Mouse (Mus musculus) adrenal gland, adult (tissue): ENCODE measurements around the gene Tnxb.
"Not testable (repeated sequence)": the region's sequence is repeated elsewhere in the genome, so short reads cannot be mapped to it uniquely, and the experiment has no call there.

Experiments
- DNase-seq, 2 experiments: peaks; one replicate each; pipeline ENCODE4 v3.0.0; 2022 to 2023; ENCODE audit warnings: low spot score in 1 of 2; ENCODE audit not compliant: inconsistent age in 2 of 2

Gene Tnxb

DNA sequence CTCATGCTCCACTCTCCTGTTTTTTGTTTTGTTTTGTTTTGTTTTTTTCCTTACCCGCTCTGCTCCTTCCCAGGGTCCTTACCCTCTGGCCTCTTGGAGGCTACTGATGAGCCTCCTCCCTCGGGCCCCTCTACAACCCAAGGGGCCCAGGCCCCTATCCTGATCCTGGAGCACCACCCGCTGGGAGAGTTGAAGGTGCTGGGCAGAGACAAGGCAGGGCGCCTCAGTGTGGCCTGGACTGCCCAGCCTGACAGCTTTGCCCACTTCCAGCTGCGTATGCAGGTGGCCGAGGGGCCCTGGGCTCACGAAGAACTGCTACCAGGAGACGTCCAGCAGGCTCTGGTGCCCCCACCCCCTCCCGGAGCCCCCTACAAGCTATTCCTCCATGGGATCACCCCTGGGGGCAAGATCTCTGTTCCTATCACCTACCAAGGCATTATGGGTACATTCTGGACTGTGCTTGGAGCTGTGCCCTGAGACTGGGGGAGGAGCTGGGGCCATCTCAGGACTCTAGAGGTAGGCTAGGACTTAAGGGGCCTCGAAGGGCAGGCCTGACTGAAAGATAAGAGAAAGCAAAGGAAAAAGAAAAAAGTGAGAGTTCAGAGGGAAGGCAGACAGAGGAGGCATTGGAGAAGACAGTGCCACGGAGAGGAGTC is 11.7 kb downstream of the Tnxb start:
- DNase-seq = peak in 1 of 2 experiments; percentile 48

DNA sequence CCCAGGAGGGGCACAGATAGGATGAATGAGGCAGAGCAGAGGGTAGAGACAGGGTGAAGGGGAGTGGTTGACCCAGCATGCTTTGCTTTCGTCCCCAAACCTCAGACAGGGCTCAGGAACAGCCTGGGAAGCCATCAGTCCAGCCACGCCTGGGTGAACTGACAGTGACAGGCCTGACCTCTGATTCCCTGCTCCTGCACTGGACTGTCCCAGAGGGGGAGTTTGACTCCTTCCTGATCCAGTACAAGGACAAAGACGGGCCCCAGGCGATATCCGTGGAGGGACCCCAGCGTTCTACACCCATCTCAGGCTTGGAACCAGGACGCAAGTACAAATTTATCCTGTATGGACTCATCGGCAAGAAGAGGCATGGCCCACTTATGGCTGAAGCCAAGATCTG is 12.8 kb downstream of the Tnxb start:
- DNase-seq = no peak

GRCm38 (mm10) chr17:34683686-34684220 is 13.4 kb downstream of the Tnxb start:
- DNase-seq = no peak

DNA sequence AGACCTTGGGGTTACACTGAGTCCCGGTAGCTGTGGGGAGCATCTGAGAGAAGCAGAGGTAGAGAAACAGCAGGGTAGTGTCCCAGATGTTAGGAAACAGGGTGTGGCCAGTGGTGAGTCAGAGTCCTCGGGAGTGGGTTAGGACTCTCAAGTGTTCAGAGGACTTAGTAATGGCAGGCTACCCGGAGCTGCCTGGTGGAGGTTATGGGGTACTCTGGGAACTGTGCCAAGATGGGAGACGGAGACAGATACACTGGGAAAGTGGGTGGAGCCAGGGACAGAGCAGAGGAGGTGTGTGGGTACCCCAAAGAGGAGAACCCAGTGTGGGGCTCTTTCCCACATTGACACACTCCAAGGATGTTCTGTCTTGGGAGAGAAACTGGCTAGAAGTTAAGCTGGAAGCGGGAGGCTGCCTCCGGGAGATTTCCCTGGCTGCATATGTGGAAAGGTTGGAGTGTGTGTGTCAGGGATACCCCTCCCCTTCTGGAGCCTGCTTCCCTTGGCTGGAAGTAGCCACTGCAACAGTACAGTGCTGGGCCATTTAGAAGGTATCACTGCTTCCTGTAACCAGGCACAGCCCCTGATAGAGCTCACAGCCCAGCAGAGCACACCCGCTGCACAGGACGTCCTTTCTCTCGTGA is 14.0 kb downstream of the Tnxb start:
- peak; percentile 55 to 65 for DNase-seq

DNA sequence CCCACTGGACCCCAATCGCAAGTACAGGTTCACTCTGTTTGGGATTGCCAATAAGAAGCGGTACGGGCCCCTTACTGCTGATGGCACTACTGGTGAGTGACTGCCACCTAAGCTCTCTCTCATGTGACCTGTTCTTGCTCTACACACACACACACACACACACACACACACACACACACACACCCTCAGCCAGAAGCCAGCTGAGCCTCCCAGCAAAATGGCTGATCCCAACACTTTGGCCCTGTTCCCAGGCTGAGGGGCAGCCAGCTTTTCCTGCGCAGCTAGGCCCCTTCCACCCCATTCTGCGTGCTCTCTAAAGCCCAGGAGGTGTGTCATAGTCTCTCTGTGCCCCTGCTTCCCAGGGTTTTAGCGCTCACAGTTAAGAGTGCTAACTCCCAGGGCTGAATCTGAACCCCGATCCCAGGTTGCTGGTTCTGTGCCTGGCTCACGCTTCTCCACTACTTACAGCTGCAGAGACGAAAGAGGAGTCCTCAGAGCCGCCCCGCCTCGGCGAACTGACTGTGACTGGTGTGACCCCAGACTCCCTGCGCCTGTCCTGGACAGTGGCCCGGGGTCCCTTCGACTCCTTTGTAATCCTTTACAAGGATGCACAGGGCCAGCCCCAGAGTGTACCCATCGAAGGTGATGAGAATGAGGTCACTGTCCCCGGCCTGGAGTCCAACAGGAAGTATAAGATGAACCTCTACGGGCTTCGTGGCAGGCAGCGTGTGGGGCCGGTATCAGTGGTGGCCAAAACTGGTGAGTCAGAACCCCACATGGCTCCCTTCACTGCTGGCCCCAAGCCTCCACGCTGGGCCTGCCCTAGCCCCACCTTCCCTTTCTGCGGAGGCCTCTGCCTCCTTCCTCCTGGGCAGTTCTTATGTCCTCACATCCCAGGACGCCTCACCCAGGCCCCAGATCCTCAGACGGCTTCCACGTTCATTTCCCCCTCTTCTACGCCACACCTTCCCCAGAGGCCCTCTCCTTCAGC is 15.1 kb downstream of the Tnxb start:
- DNase-seq = no peak

DNA sequence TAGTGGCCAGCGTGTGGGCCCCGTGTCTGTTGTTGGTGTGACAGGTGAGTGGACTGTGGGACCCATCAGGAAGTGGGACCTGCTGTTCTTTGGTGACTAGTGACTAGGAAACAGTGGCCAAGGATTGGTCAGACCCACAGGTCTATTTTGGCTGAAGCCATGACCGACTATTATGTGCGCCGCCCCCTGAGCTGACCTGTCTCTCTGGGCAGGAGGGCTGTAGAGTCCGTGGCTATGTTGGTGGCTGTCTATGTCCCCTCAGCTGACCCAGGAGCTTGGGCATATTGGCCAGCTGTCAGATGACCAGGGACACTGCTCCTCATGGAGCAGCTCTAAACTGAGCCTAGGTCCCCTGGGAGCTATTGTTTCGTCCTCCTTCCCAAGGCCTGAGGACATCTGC is 18.6 kb downstream of the Tnxb start:
- DNase-seq = no peak

DNA sequence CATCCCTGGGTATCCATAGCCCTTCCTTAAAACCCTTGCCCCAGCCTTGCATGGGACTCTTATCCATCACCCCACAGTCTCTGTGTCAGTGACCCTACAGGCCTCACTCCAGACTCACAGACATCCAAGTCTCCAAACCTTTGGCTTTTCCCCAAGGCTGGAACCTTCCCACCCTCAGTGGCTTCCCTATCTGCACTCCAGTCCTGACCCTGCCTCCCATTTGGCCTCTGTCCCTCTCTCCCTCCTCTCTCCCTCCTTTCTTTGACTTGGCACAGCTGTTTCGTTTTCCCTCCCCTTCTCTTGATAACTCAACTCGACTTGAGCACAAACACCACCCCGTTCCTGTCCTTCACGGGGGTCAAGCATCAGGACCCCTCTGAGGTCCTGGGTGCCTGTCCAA is 20.1 kb downstream of the Tnxb start:
- peak in 1 of 2 experiments; percentile 67 for DNase-seq

GRCm38 (mm10) chr17:34692906-34693305 is 22.6 kb downstream of the Tnxb start:
- peak in 1 of 2 experiments; percentile 78 for DNase-seq

GRCm38 (mm10) chr17:34699575-34700408 is 29.5 kb downstream of the Tnxb start:
- no peak for DNase-seq

DNA sequence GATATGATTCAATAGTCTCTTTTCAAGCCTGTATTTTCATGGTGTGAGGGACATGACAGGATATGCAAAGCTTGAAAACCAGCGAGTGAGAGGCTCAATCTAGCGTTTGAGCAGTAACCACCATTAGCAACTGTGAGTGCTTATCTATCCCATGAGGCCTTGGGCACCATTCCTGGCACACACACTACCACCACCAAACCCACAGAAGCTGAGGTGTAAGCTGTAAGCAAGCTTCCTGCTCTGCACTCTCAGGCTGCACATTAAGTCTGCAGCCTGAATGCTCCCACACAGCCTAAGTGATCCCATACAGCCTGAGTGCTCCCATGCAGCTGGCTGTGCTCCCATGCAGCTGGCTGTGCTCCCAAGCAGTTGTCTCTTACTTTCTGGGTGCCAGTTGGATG is 30.3 kb downstream of the Tnxb start:
- no peak for DNase-seq

- not testable (repeated sequence) for DNase-seq
These were observed 36.1 kb downstream of the Tnxb start for GRCm38 (mm10) chr17:34706476-34706875.

GRCm38 (mm10) chr17:34712951-34713350 is 42.6 kb downstream of the Tnxb start:
- peak; percentile 85 to 94 for DNase-seq

GRCm38 (mm10) chr17:34714181-34714907 is 44.0 kb downstream of the Tnxb start:
- DNase-seq = peak in 1 of 2 experiments; percentile 87

DNA sequence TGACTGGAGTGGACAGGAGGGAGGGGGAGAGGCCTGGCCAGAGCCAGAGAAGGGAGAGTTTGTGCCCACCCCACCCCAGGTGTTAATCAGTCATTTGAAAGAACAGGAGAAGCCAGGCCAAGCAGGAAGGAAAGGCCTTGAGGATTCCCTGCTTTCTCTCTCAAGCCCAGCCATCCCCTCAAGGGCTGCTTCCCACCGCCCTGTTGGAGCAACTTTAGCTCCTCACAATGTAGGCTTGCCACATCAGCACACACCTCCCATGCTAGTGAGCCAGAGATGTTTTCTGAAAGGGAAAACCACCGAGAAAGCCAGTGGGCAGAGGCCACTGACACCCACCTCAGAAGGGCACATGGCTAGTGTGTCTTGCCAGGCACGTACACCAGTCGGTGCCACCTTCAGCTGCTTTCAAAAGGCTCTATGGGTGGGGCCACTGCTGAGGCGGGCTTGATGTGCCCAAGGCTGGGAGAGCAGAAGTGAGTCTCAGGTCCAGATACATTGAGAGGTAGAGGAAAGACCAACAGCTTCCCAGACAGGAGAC is 44.6 kb downstream of the Tnxb start:
- DNase-seq = peak; percentile 76 to 93

GRCm38 (mm10) chr17:34715451-34715850 is 45.1 kb downstream of the Tnxb start:
- DNase-seq = peak; percentile 68 to 86

GRCm38 (mm10) chr17:34716247-34716646 is 45.9 kb downstream of the Tnxb start:
- peak; percentile 56 to 69 for DNase-seq

GRCm38 (mm10) chr17:34717401-34717800 is 47.1 kb downstream of the Tnxb start:
- peak; percentile 69 to 82 for DNase-seq

- peak; percentile 58 to 76 for DNase-seq
These were observed 49.6 kb downstream of the Tnxb start for GRCm38 (mm10) chr17:34719886-34720285.

- peak; percentile 77 to 90 for DNase-seq
These were observed 51.9 kb downstream of the Tnxb start for GRCm38 (mm10) chr17:34722238-34722637.
